Mouse (Mus musculus) neutrophil, adult 5-6 weeks (primary cell): Measurements from ENCODE around the gene Krtap4-1. TPM values are rescaled to one million over a fixed set of nuclear protein-coding genes. Genes with fewer than 3 reads are reported as not detected.
"Not testable (repeated sequence)": the region's sequence is repeated elsewhere in the genome, so short reads cannot be mapped to it uniquely, and the experiment has no call there.

Experiments used
- ATAC-seq: fragments of 151-379, 151-347 bp; 2 replicates; pipeline ENCODE4 v1.8.0; 2017; ENCODE audit warnings: mild to moderate bottlenecking, moderate TSS enrichment; ENCODE audit not compliant: insufficient number of reproducible peaks, poor library complexity, low FRiP score, severe bottlenecking; ENCODE audit errors: extremely low read depth
- total RNA-seq: library from RNA; stranded (forward); fragments of 200-1000 nt; gene quantifications from 2 replicates; pipeline ENCODE4 v1.2.3, GENCODE M21; 2017

Krtap4-1 gene
- not detected in 2 replicates for total RNA-seq

DNA sequence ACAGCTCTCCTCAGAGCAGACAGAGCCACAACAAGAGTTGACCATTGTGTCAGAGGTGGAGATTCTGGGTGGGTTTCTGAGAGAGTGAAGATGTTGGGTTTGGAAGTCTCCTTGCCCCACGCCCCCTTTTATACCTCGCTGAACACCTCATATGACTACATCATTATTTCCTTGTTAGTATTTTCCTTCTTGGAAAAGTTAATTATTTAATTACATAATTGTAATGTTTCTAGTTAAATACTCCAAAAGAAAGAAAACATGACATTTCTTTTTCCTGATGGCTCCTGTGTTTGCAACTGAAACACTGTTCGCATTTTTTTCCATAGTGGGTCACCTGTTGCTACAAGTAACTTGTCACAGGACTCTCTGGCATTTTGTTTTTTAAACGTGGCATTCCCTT, at the start of gene Krtap4-1:
TSS of gene Krtap4-1 (minus strand) at position 101 of the 400 bp plus-strand sequence.
- ATAC-seq = no peak

DNA sequence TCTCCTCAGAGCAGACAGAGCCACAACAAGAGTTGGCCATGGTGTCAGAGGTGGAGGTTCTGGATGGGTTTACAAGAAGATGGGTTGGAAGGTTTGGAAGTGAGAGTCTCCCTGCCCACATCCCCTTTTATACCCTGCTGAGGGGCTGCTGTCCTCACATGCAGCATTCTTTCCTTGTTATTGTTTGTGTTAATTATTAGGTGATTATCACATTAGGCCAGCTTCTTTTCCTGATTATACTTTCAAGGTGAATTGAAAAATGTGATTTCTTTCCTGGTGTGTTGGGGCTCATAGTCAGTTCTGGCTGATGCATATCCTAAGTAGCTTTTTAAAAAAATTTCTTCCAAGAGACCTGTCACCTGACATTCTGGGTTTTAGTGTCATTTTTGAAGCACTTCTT, 37.8 kb upstream of the Krtap4-1 start, which contains the start of gene Krtap4-6:
TSS of gene Krtap4-6 (minus strand) at position 101 of the 400 bp plus-strand sequence.
- ATAC-seq = no peak

DNA sequence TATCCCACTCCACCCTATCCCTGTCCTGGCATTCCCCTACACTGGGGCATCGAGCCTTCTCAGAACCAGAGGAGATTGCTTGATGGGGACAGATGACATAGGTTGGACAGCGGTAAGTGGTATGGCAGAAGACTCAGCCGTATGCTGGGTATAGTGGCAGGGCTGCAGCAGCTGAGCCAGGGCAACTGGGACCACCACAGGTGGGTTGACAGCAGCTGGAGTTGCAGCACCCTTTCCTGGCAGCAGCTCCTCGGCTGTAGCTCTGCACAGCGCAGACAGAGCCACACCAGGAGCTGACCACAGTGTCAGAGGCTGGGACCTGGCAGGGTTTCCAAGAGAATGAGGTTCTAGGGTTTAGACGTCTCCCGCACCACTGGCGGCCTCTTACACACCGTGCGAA, 34.8 kb upstream of the Krtap4-1 start:
- no peak for ATAC-seq

DNA sequence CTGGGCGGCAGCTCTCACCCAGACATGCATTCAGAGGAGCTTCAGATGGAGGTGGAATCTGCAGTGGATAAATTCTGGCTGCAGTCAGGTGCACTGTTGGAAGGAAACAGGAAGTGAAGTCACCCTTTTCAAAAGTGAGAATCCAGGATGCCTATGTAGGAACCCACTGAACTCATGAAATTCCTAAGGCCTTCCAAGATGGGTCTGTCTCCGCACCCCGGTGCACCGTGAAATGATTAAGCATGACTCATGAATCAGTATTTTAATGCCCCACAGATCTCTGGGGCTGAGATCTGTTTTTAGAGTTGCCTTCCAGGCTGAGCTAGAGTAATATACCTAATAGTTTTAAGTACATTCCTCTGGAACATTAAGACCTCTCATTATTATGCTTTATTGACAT, 31.2 kb upstream of the Krtap4-1 start:
- no peak for ATAC-seq

DNA sequence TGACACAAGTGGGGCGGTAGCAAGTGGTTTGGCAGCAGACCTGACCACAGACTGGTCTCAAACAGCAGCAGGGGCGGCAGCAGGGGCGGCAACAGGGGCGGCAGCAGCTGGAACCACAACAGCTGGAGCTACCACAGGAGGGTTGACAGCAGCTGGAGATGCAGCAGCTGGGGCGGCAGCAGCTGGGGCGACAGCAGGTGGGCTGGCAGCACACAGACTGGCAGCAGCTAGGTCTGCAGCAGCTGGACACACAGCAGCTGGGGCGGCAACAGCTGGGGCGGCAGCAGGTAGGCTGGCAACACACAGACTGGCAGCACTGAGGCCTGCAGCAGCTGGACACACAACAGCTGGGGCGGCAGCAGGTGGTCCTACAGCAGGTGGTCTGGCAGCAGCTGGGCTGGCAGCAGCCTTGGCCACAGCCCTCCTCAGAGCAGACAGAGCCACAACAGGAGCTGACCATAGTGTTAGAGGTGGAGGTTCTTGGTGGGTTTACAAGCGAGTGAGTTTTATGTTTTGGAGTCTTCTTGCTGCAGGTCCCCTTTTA, 30.5 kb upstream of the Krtap4-1 start, which contains the start of gene Gm11563:
TSS of gene Gm11563 (minus strand) at position 494 of the 544 bp plus-strand sequence.
- not testable (repeated sequence) for ATAC-seq

DNA sequence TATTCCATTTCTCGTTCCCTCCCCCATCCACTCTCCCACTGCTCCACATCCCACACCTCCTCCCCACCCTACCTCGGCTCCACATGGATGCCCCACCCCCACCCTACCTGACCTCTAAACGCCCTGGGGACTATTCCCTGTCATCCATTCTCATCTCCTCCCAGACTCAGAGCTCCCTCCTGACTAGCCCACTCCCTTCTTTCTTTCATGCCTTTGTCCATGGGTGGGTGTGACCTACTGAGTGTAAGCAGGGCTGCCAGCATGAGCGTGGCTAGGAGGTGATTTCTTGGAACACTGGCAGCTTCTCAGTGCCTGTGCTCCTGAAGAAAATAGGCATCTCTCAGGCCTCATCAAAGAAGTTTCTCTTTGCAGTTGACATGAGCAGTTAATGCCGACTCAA, 29.0 kb upstream of the Krtap4-1 start:
- no peak for ATAC-seq

DNA sequence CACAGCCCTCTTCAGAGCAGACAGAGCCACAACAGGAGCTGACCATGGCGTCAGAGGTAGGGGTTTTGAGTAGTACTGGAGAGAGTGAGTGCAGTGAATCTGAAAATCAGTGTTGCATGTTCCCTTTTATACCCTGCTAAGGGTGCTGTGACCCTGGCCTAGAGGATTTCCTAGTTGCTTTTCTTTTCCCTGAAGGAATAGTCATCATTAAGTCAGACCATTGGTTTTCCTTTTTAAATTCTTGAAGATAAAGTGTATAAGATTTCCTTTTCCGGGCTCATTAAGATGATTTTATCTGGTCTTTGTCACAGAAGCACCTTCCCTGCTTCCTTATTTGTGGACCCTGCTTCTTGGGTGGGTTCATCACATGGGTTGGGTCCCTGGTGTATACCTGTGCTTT, 22.1 kb upstream of the Krtap4-1 start, which contains the start of gene Gm11555:
TSS of gene Gm11555 (minus strand) at position 101 of the 400 bp plus-strand sequence.
- no peak for ATAC-seq

DNA sequence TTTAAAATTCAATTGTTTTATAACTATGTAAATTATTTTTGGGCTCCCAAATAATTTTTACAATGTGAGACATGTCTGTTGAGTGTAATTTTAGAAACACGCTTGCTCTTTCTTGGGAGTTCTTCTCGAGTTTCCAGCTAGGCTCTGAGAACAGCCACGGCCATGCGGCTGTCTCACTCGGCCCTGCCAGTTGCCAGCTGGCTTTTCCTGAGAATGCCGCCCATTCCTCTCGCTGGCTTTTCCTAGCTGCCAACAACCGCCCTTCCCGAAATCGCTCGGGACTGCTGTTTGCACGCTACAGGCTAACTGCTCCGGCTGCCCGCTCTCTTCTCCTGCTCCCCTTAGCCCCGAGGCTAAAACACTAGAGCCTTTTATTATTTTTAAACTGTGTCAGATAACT, 18.4 kb upstream of the Krtap4-1 start:
- no peak for ATAC-seq

DNA sequence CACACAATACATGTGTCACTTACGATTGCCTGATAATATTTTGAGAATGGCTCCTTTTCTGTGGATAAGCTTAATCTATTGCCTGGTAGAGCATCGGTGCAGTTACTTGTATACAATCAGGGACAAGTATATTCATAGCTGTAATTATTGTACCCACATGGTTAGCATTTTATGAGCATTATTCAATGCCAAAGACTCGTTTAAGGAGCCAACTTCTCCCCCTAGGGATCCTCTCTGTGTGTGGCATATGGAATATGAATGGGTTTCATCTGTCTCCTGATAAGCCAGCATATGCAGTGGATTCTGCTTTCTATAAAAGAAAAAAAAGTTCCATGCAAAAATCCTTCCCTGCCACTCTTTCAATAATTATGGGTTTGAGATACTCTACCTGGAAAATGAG, 16.3 kb upstream of the Krtap4-1 start:
- ATAC-seq = no peak

DNA sequence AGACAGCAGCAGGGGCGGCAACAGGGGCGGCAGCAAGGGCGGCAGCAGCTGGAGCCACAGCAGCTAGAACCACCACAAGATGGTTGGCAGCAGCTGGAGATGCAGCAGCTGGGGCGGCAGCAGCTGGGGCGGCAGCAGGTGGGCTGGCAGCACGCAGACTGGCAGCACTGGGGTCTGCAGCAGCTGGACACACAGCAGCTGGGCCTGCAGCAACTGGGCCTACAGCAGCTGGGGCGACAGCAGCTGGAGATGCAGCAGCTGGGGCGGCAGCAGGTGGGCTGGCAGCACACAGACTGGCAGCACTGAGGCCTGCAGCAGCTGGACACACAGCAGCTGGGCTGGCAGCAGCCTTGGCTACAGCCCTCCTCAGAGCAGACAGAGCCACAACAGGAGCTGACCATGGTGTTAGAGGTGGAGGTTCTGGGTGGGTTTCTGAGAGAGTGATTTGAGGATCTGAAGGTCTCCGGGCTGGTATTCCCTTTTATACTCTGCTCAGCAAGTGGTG, 15.6 kb upstream of the Krtap4-1 start, which contains the start of gene Krtap4-7:
TSS of gene Krtap4-7 (minus strand) at position 455 of the 505 bp plus-strand sequence.
- ATAC-seq = not testable (repeated sequence)

DNA sequence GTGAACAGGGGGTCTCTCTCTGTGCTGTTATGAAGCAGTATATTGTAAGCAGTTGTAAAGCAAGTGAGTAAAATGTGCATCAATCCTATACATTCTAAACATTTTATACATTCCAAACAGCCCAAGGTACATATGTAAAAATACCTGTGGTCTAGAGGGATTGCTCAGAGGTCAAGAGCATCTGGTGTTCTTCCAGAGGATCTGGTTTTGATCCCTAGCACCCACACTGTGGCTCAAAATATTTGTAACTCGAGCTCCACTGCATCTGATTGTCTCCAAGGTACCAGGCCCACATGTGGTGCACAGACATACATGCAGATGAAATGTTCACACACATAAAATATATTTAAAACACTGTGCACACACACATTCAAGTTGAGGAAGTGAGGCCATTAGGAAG, 12.9 kb upstream of the Krtap4-1 start:
- no peak for ATAC-seq

DNA sequence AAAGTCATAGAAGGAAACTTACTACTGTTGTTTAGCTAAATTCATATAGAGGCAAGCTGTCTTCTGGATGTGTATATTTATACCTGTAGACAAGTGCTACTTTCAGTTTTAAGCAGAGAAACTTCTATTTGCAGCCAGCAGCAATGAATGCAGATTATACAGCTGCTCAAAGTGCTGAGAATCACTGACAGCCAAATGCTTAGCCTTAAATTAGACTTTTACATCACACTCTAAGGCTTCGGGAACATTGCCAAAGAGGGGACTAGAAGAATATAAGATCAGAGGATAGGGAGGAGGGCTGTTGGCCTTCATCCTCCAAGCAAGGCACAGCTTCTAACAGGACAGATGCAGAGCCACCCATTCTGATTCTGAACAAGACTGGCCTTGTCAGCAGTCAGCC, 9.0 kb upstream of the Krtap4-1 start:
- ATAC-seq = no peak

DNA sequence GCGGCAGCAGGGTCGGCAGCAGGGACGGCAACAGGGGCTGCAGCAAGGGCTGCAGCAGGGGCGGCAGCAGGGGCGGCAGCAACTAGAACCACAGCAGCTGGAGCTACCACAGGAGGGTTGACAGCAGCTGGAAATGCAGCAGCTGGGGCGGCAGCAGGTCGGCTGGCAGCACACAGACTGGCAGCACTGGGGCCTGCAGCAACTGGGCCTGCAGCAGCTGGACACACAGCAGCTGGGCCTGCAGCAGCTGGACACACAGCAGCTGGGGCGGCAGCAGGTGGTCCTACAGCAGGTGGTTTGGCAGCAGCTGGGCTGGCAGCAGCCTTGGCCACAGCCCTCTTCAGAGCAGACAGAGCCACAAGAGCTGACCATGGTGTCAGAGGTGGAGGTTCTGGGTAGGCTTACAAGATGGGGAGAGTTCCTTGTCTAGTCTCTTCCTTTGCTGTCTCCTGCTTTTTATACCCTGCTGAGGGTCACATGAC, 6.7 kb upstream of the Krtap4-1 start, which contains the start of gene Krtap4-2:
TSS of gene Krtap4-2 (minus strand) at position 432 of the 482 bp plus-strand sequence.
- ATAC-seq = no peak

DNA sequence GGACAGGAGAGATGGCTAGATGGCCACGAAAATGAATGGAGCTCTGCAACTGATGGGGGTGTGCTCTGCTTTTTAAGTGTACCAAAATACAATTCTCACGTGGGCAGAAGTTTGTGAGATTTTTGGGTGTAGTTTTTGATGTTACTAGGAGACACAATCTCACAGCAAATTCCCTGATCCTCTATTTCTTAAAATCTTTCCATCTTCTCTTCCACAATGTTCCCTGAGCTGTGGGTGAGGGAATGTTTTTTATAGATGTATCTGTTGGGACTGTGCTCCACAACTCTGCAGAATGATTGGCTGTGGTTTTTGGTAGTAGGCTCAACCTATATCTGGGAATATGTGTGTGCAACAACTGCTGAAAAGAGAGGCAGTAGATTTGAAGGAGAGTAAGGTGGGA, 5.3 kb upstream of the Krtap4-1 start:
- no peak for ATAC-seq

DNA sequence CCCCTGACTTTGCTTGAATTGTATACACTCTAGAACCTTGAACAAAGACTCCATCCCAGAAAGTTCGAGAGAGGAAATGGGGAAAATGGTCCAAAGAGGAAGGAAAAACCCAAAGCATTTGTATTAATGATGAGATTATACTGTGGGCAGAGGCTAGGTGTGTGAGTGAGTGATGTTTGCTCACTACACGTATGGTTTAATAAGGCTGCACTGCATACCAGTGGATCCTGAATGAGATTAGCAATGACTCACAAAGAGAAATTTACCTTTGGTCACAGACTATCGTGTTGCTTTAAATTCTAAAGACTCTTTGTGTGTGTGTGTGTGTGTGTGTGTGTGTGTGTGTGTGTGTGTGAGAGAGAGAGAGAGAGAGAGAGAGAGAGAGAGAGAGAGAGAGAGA, 2.9 kb upstream of the Krtap4-1 start:
- no peak for ATAC-seq

DNA sequence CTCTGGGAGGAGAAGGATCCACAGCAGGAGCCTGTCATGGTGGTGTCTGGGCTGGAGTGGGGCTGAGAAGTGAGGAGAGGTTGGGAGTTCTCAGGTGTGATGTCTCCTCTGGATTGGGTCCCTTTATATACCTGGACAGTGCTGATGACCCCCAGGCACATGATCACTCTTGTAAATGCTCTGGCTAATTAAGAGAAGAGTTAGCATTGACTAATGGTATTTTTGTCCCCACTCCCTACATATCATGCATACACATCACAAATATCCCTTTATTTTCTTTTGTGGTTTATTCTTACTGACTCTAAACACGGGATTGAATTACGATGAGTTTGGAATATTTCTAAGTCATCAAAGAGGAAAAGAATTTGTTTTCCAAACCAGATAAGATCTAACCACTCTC, 7.7 kb downstream of the Krtap4-1 start, which contains the start of gene Gm11562:
TSS of gene Gm11562 (minus strand) at position 101 of the 400 bp plus-strand sequence.
- no peak for ATAC-seq

DNA sequence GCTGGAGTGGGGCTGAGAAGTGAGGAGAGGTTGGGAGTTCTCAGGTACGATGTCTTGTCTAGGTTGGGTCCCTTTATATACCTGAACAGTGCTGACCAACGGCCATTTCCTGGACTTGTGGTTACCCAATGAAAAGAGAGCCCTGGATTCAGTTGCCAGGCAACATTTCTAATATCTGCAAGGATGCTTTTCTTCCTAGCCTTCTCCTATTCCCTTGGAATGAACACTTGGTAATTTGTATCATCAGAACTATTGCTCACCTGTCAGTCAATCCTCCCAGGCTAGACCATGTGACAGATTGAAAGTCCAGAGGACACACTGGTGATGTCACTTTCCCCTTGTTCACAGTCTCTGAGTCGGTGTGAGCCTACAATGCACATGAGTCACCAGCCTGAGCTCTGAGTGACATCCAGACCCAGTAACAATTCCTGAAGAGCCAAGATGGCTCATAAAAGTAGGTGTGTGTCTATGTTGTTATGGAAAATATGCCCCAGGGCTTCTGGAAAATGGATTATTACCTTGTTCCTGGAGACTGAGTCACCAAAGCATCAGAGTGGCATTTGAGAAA, 13.2 kb downstream of the Krtap4-1 start, which contains the start of gene Krtap2-4:
TSS of gene Krtap2-4 (minus strand) at position 51 of the 568 bp plus-strand sequence.
- ATAC-seq = no peak

DNA sequence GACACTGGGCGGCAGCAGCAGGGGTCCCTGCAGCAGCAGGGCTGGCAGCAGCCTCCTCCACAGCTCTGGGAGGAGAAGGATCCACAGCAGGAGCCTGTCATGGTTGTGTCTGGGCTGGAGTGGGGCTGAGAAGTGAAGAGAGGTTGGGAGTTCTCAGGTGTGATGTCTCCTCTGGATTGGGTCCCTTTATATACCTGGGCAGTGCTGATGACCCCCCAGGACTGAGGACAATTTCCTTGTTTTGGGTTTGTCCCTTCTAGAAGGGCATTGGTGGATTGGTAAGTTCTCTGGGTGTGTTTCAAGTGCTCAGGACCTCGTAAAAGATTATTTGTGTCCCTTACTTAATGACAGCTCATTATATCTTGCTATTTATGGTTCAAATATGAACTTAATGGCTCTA, 17.9 kb downstream of the Krtap4-1 start, which contains the start of gene Gm11937:
TSS of gene Gm11937 (minus strand) at position 101 of the 400 bp plus-strand sequence.
- ATAC-seq = not testable (repeated sequence)

DNA sequence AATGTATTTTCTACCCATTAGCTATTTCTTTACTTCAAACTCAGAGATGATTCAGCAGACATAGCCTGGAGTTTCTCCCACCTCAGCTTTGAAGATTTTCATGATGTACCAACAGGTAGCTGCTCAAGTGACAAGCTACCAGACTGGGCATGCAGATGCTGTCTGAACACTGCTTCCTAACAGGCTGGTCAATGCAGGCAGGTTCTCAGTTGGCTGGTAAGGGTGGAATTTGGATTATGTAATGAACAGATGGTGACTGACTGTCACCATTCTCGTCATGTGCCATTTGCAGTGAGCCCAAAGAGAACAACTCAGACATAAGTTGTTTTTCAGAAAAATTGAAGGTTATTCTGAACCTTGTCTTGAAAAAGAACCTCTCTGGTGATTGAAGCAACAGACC, 18.9 kb downstream of the Krtap4-1 start:
- ATAC-seq = no peak

DNA sequence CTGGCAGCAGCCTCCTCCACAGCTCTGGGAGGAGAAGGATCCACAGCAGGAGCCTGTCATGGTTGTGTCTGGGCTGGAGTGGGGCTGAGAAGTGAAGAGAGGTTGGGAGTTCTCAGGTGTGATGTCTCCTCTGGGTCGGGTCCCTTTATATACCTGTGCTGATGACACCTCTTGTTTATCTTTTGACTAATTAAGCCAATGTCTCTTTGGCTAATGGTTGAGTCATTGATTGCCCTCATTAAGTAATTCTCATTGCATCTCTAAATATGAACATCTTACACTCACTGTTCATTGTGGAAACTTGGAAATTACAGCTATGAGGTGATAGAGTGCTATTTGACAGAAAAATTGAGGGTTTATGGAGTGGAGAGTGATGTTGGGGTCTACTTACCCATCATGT, 24.8 kb downstream of the Krtap4-1 start, which contains the start of gene Gm11938:
TSS of gene Gm11938 (minus strand) at position 101 of the 400 bp plus-strand sequence.
- not testable (repeated sequence) for ATAC-seq
